Mouse (Mus musculus) neural tube, embryonic 11.5 days (tissue): ENCODE results near the gene Rnf43. TPM values are rescaled to one million over a fixed set of nuclear protein-coding genes. Genes with fewer than 3 reads are reported as not detected.

Experiments
- ATAC-seq: fragments of 200-750 bp; cut with Nextera tagmentation; 2 replicates; pipeline ENCODE4 v1.8.0; 2017; ENCODE audit warnings: moderate number of reproducible peaks, mild to moderate bottlenecking, moderate TSS enrichment, moderate library complexity; ENCODE audit not compliant: insufficient read depth, low FRiP score, low TSS enrichment
- DNase-seq: peaks from one replicate; pipeline ENCODE4 v3.0.0-alpha.2; 2015; ENCODE audit warnings: low spot score
- H3K27ac ChIP-seq: fragments of 300-500 bp; sonication (generic); 2 replicates; pipeline ENCODE4 v1.5.1; 2014; ENCODE audit warnings: low read depth, mild to moderate bottlenecking, low read length
- H3K27me3 ChIP-seq: fragments of 300-500 bp; sonication (generic); 2 replicates; pipeline ENCODE4 v1.6.1; 2014; ENCODE audit warnings: mild to moderate bottlenecking, low read length, mixed read lengths; ENCODE audit not compliant: control insufficient read depth, insufficient read depth
- H3K36me3 ChIP-seq: fragments of 300-500 bp; sonication (generic); 2 replicates; pipeline ENCODE4 v1.6.1; 2014; ENCODE audit warnings: mild to moderate bottlenecking, low read length, moderate library complexity, mixed read lengths; ENCODE audit not compliant: control insufficient read depth, insufficient read depth
- H3K4me1 ChIP-seq: fragments of 300-500 bp; sonication (generic); 2 replicates; pipeline ENCODE4 v1.6.1; 2014; ENCODE audit warnings: low read length, mixed read lengths; ENCODE audit not compliant: control insufficient read depth, insufficient read depth
- H3K4me2 ChIP-seq: fragments of 300-500 bp; sonication (generic); 2 replicates; pipeline ENCODE4 v1.6.1; 2014; ENCODE audit warnings: low read depth, mild to moderate bottlenecking, moderate library complexity
- H3K4me3 ChIP-seq: fragments of 300-500 bp; sonication (generic); 2 replicates; pipeline ENCODE4 v1.5.1; 2014; ENCODE audit warnings: low read depth, low read length
- H3K9ac ChIP-seq: fragments of 300-500 bp; sonication (generic); 2 replicates; pipeline ENCODE4 v1.6.1; 2014; ENCODE audit warnings: mild to moderate bottlenecking, low read length
- H3K9me3 ChIP-seq: fragments of 300-500 bp; sonication (generic); 2 replicates; pipeline ENCODE4 v1.6.1; 2016; ENCODE audit warnings: low read length; ENCODE audit not compliant: control insufficient read depth
- WGBS: fragments of 180-500 bp; shearing (Covaris S2); extraction: QIAGEN DNeasy Blood & Tissue Kit; methylation state at CpG from one replicate; pipeline ENCODE4 v1.1.7; 2014; 5-methylcytosine and 5-hydroxymethylcytosine counted together
- polyA plus RNA-seq: library from polyadenylated mRNA; unstranded; fragments of >200 nt; fragmentation: Nextera tagmentation; extraction: Ambion mirVana; gene quantifications from 2 replicates; pipeline ENCODE4 v1.2.1, GENCODE M21; 2014

Rnf43 gene
- polyA plus RNA-seq, 1 experiment from 2014 or later = 1.2 TPM

- 84% methylated on average over 12 of the region's 12 CpGs for WGBS
Measured at GRCm38 (mm10) chr11:87666256-87667035, 3.9 kb downstream of the Rnf43 start.

GRCm38 (mm10) chr11:87667107-87668090 lies 4.9 kb downstream of the Rnf43 start:
- 79% methylated on average over 4 of the region's 4 CpGs for WGBS
- DNase-seq = no peak
- no peak for ATAC-seq

More at GRCm38 (mm10) chr11:87666256-87667035, 3.9 kb downstream of the Rnf43 start:
- Histone ChIP-seq H3K27ac (no peak overlapping the region), H3K9me3 (no peaks in the 10 kb centered on the region), H3K36me3 (no peaks in the 10 kb centered on the region), H3K4me2 (no peak overlapping the region), H3K4me1 (no peaks in the 10 kb centered on the region; the same call in 1 of the 2 replicates), H3K4me3 (no peak overlapping the region), H3K27me3 (0 out of 2 replicates have a peak, but pooled peaks cover 4% of the 10 kb centered on the region), H3K9ac (no peak overlapping the region)
- ATAC-seq (no peak), DNase-seq (no peak)

GRCm38 (mm10) chr11:87673282-87673681 lies 10.8 kb downstream of the Rnf43 start:
- no peaks in the 10 kb centered on the region for H3K9me3 ChIP-seq
- H3K4me3 ChIP-seq = no peak overlapping the region
- ATAC-seq = no peak
- H3K4me2 ChIP-seq = no peak overlapping the region
- H3K27me3 ChIP-seq = no peaks in the 10 kb centered on the region
- no peak overlapping the region for H3K9ac ChIP-seq
- H3K27ac ChIP-seq = no peak overlapping the region
- no peaks in the 10 kb centered on the region for H3K36me3 ChIP-seq
- 98% methylated on average over 1 of the region's 1 CpGs for WGBS
- no peaks in the 10 kb centered on the region for H3K4me1 ChIP-seq
- no peak for DNase-seq

More at GRCm38 (mm10) chr11:87667107-87668090, 4.9 kb downstream of the Rnf43 start:
- Histone ChIP-seq H3K27ac (no peak overlapping the region), H3K4me1 (no peaks in the 10 kb centered on the region; the same call in 1 of the 2 replicates), H3K27me3 (0 out of 2 replicates have a peak, but pooled peaks cover 4% of the 10 kb centered on the region), H3K4me3 (no peak overlapping the region), H3K36me3 (no peaks in the 10 kb centered on the region), H3K9me3 (no peaks in the 10 kb centered on the region), H3K9ac (no peak overlapping the region), H3K4me2 (no peak overlapping the region)

- DNase-seq (no peak), ATAC-seq (no peak)
- Histone ChIP-seq H3K36me3 (no peaks in the 10 kb centered on the region), H3K27ac (no peak overlapping the region), H3K4me2 (no peak overlapping the region), H3K9ac (no peak overlapping the region), H3K9me3 (no peaks in the 10 kb centered on the region), H3K4me1 (no peaks in the 10 kb centered on the region), H3K27me3 (no peaks in the 10 kb centered on the region), H3K4me3 (no peak overlapping the region)
- WGBS = 89% methylated on average over 6 of the region's 6 CpGs
Measured at GRCm38 (mm10) chr11:87675606-87676005, 13.1 kb downstream of the Rnf43 start.

GRCm38 (mm10) chr11:87677756-87678155 lies 15.2 kb downstream of the Rnf43 start:
- no peaks in the 10 kb centered on the region for H3K36me3 ChIP-seq
- no peaks in the 10 kb centered on the region for H3K4me1 ChIP-seq
- H3K9ac ChIP-seq = no peak overlapping the region
- no peak overlapping the region for H3K27ac ChIP-seq
- no peak overlapping the region for H3K4me3 ChIP-seq
- H3K27me3 ChIP-seq = no peaks in the 10 kb centered on the region
- 56% methylated on average over 5 of the region's 5 CpGs for WGBS
- DNase-seq (no peak), ATAC-seq (no peak)
- H3K9me3 ChIP-seq = no peaks in the 10 kb centered on the region
- no peak overlapping the region for H3K4me2 ChIP-seq

- no peak for ATAC-seq
Measured at GRCm38 (mm10) chr11:87678545-87678944, 16.0 kb downstream of the Rnf43 start.

GRCm38 (mm10) chr11:87678976-87679375 lies 16.5 kb downstream of the Rnf43 start:
- H3K4me3 ChIP-seq = no peak overlapping the region
- ATAC-seq = no peak
- H3K9ac ChIP-seq = no peak overlapping the region
- WGBS = 90% methylated on average over 7 of the region's 7 CpGs
- H3K9me3 ChIP-seq = no peaks in the 10 kb centered on the region
- H3K4me2 ChIP-seq = no peak overlapping the region
- no peaks in the 10 kb centered on the region for H3K36me3 ChIP-seq
- no peaks in the 10 kb centered on the region for H3K27me3 ChIP-seq
- H3K4me1 ChIP-seq = no peaks in the 10 kb centered on the region
- no peak for DNase-seq
- H3K27ac ChIP-seq = no peak overlapping the region

More at GRCm38 (mm10) chr11:87678545-87678944, 16.0 kb downstream of the Rnf43 start:
- no peak overlapping the region for H3K9ac ChIP-seq
- no peak overlapping the region for H3K27ac ChIP-seq
- H3K4me2 ChIP-seq = no peak overlapping the region
- no peak for DNase-seq
- no peaks in the 10 kb centered on the region for H3K4me1 ChIP-seq
- WGBS = 85% methylated on average over 4 of the region's 4 CpGs
- H3K27me3 ChIP-seq = no peaks in the 10 kb centered on the region
- H3K4me3 ChIP-seq = no peak overlapping the region
- H3K36me3 ChIP-seq = no peaks in the 10 kb centered on the region
- H3K9me3 ChIP-seq = no peaks in the 10 kb centered on the region

GRCm38 (mm10) chr11:87680786-87681185 lies 18.3 kb downstream of the Rnf43 start:
- WGBS = 85% methylated on average over 9 of the region's 9 CpGs
- H3K4me1 ChIP-seq = no peaks in the 10 kb centered on the region

More at GRCm38 (mm10) chr11:87680786-87681185, 18.3 kb downstream of the Rnf43 start:
- Histone ChIP-seq H3K36me3 (no peaks in the 10 kb centered on the region), H3K27me3 (no peaks in the 10 kb centered on the region), H3K9ac (no peak overlapping the region), H3K4me3 (no peak overlapping the region), H3K9me3 (no peaks in the 10 kb centered on the region), H3K4me2 (no peak overlapping the region), H3K27ac (no peak overlapping the region)
- ATAC-seq (no peak), DNase-seq (no peak)
